Mouse (Mus musculus) heart, embryonic 11.5 days (tissue): Measurements from ENCODE around the gene Tmem177. TPM values are rescaled to one million over a fixed set of nuclear protein-coding genes. Genes with fewer than 3 reads are reported as not detected.

Experiments used
- ATAC-seq: fragments of 200-750 bp; cut with Nextera tagmentation; replicated peaks from 2 replicates; pipeline ENCODE4 v1.8.0; 2017; ENCODE audit warnings: moderate library complexity; ENCODE audit not compliant: insufficient number of reproducible peaks, low FRiP score, low TSS enrichment
- H3K27ac ChIP-seq: fragments of 300-500 bp; sonication (generic); 2 replicates; pipeline ENCODE4 v1.5.1; 2014; ENCODE audit warnings: mild to moderate bottlenecking, low read depth, low read length
- H3K27me3 ChIP-seq: fragments of 300-500 bp; sonication (generic); 2 replicates; pipeline ENCODE4 v1.6.1; 2014; ENCODE audit warnings: mild to moderate bottlenecking, low read length, mixed read lengths; ENCODE audit not compliant: control insufficient read depth, insufficient read depth
- H3K36me3 ChIP-seq: fragments of 300-500 bp; sonication (generic); 2 replicates; pipeline ENCODE4 v1.6.1; 2014; ENCODE audit warnings: mild to moderate bottlenecking, low read length, moderate library complexity, mixed read lengths; ENCODE audit not compliant: control insufficient read depth, insufficient read depth
- H3K4me1 ChIP-seq: fragments of 300-500 bp; sonication (generic); 2 replicates; pipeline ENCODE4 v1.6.1; 2014; ENCODE audit warnings: low read length; ENCODE audit not compliant: control insufficient read depth, insufficient read depth
- H3K4me2 ChIP-seq: fragments of 300-500 bp; sonication (generic); 2 replicates; pipeline ENCODE4 v1.6.1; 2014; ENCODE audit warnings: mild to moderate bottlenecking, moderate library complexity
- H3K4me3 ChIP-seq: fragments of 300-500 bp; sonication (generic); 2 replicates; pipeline ENCODE4 v1.5.1; 2014; ENCODE audit warnings: low read depth, low read length
- H3K9ac ChIP-seq: fragments of 300-500 bp; sonication (generic); 2 replicates; pipeline ENCODE4 v1.6.1; 2014; ENCODE audit warnings: mild to moderate bottlenecking, low read depth, low read length, moderate library complexity
- H3K9me3 ChIP-seq: fragments of 300-500 bp; sonication (generic); replicated peaks from 2 replicates; pipeline ENCODE4 v1.6.1; 2016; ENCODE audit warnings: low read length; ENCODE audit not compliant: control insufficient read depth
- WGBS: fragments of 180-500 bp; shearing (Covaris S2); extraction: QIAGEN DNeasy Blood & Tissue Kit; methylation state at CpG from one replicate; pipeline ENCODE4 v1.1.7; 2014; ENCODE audit not compliant: insufficient replicate concordance; 5-methylcytosine and 5-hydroxymethylcytosine counted together
- polyA plus RNA-seq: library from polyadenylated mRNA; unstranded; fragments of >200 nt; fragmentation: Nextera tagmentation; extraction: Ambion mirVana; gene quantifications from 2 replicates; pipeline ENCODE4 v1.2.1, GENCODE M21; 2014

The Tmem177 gene
- polyA plus RNA-seq, 1 experiment from 2014 or later, result 6.4 TPM

- Histone ChIP-seq H3K4me3 (no peak overlapping the region), H3K9me3 (no peaks in the 10 kb centered on the region), H3K27ac (no peak overlapping the region), H3K4me1 (0 out of 2 replicates have a peak, but pooled peaks cover 2% of the 10 kb centered on the region), H3K4me2 (no peak overlapping the region), H3K9ac (no peak overlapping the region), H3K36me3 (no peaks in the 10 kb centered on the region), H3K27me3 (no peaks in the 10 kb centered on the region)
- ATAC-seq, result 0 out of 2 replicates have a peak, but pooled peaks have one; percentile 14
- 37% methylated on average over 6 of the region's 6 CpGs for WGBS
Observed at GRCm38 (mm10) chr1:119894936-119895335, 18.1 kb downstream of the Tmem177 start.

GRCm38 (mm10) chr1:119893600-119893999 is 19.4 kb downstream of the Tmem177 start:
- Histone ChIP-seq H3K4me1 (0 out of 2 replicates have a peak, but pooled peaks cover 2% of the 10 kb centered on the region), H3K27ac (no peak overlapping the region), H3K4me2 (no peak overlapping the region), H3K27me3 (no peaks in the 10 kb centered on the region), H3K9me3 (no peaks in the 10 kb centered on the region), H3K4me3 (no peak overlapping the region), H3K9ac (no peak overlapping the region), H3K36me3 (no peaks in the 10 kb centered on the region)
- no peak for ATAC-seq
- WGBS, result 80% methylated on average over 3 of the region's 3 CpGs

GRCm38 (mm10) chr1:119892933-119893332 is 20.1 kb downstream of the Tmem177 start:
- Histone ChIP-seq H3K4me2 (no peak overlapping the region), H3K9me3 (no peaks in the 10 kb centered on the region), H3K4me3 (no peak overlapping the region), H3K4me1 (0 out of 2 replicates have a peak, but pooled peaks cover 2% of the 10 kb centered on the region), H3K27me3 (no peaks in the 10 kb centered on the region), H3K36me3 (no peaks in the 10 kb centered on the region), H3K27ac (no peak overlapping the region), H3K9ac (no peak overlapping the region)
- no peak for ATAC-seq
- 75% methylated on average over 6 of the region's 6 CpGs for WGBS

- Histone ChIP-seq H3K27me3 (no peaks in the 10 kb centered on the region), H3K4me3 (no peak overlapping the region), H3K27ac (no peak overlapping the region), H3K9ac (no peak overlapping the region), H3K36me3 (no peaks in the 10 kb centered on the region), H3K4me1 (0 out of 2 replicates have a peak, but pooled peaks cover 2% of the 10 kb centered on the region), H3K9me3 (no peaks in the 10 kb centered on the region), H3K4me2 (no peak overlapping the region)
- WGBS, result 70% methylated on average over 4 of the region's 4 CpGs
- ATAC-seq, result no peak
Observed at GRCm38 (mm10) chr1:119891865-119892264, 21.1 kb downstream of the Tmem177 start.

GRCm38 (mm10) chr1:119891149-119891548 is 21.9 kb downstream of the Tmem177 start:
- Histone ChIP-seq H3K4me1 (0 out of 2 replicates have a peak, but pooled peaks cover 4% of the 10 kb centered on the region), H3K4me3 (no peak overlapping the region), H3K27me3 (no peaks in the 10 kb centered on the region), H3K27ac (no peak overlapping the region), H3K9ac (no peak overlapping the region), H3K9me3 (no peaks in the 10 kb centered on the region), H3K4me2 (no peak overlapping the region), H3K36me3 (no peaks in the 10 kb centered on the region)
- no peak for ATAC-seq
- 77% methylated on average over 9 of the region's 9 CpGs for WGBS

GRCm38 (mm10) chr1:119889347-119889746 is 23.7 kb downstream of the Tmem177 start:
- H3K4me2 ChIP-seq, result no peak overlapping the region
- WGBS, result 66% methylated on average over 16 of the region's 16 CpGs

GRCm38 (mm10) chr1:119886320-119886719 is 26.7 kb downstream of the Tmem177 start:
- no peaks in the 10 kb centered on the region for H3K9me3 ChIP-seq
- no peak overlapping the region for H3K4me3 ChIP-seq
- H3K27me3 ChIP-seq, result no peaks in the 10 kb centered on the region
- no peak for ATAC-seq
- H3K4me2 ChIP-seq, result no peak overlapping the region
- no peaks in the 10 kb centered on the region for H3K36me3 ChIP-seq
- 0 out of 2 replicates have a peak, but pooled peaks cover 3% of the 10 kb centered on the region for H3K4me1 ChIP-seq
- no peak overlapping the region for H3K27ac ChIP-seq
- 41% methylated on average over 7 of the region's 7 CpGs for WGBS
- H3K9ac ChIP-seq, result no peak overlapping the region

More at GRCm38 (mm10) chr1:119889347-119889746, 23.7 kb downstream of the Tmem177 start:
- Histone ChIP-seq H3K9ac (no peak overlapping the region), H3K9me3 (no peaks in the 10 kb centered on the region), H3K4me1 (0 out of 2 replicates have a peak, but pooled peaks cover 3% of the 10 kb centered on the region), H3K27ac (no peak overlapping the region), H3K4me3 (no peak overlapping the region), H3K36me3 (no peaks in the 10 kb centered on the region), H3K27me3 (no peaks in the 10 kb centered on the region)
- no peak for ATAC-seq

GRCm38 (mm10) chr1:119884272-119884671 is 28.7 kb downstream of the Tmem177 start:
- Histone ChIP-seq H3K4me1 (0 out of 2 replicates have a peak, but pooled peaks cover 3% of the 10 kb centered on the region), H3K9me3 (no peaks in the 10 kb centered on the region), H3K27me3 (no peaks in the 10 kb centered on the region), H3K4me2 (no peak overlapping the region), H3K9ac (no peak overlapping the region), H3K36me3 (no peaks in the 10 kb centered on the region), H3K4me3 (no peak overlapping the region), H3K27ac (no peak overlapping the region)
- ATAC-seq, result no peak
- WGBS, result 82% methylated on average over 3 of the region's 3 CpGs

- Histone ChIP-seq H3K27ac (no peak overlapping the region), H3K4me3 (no peak overlapping the region), H3K4me1 (no peaks in the 10 kb centered on the region), H3K9me3 (no peaks in the 10 kb centered on the region), H3K27me3 (no peaks in the 10 kb centered on the region), H3K36me3 (no peaks in the 10 kb centered on the region), H3K9ac (no peak overlapping the region), H3K4me2 (no peak overlapping the region)
- 80% methylated on average over 7 of the region's 7 CpGs for WGBS
- no peak for ATAC-seq
Observed at GRCm38 (mm10) chr1:119878909-119879308, 34.1 kb downstream of the Tmem177 start.
